Mouse (Mus musculus) lung, adult 10 weeks (tissue): ENCODE data around the gene Snx32. TPM values are rescaled to one million over a fixed set of nuclear protein-coding genes. Genes with fewer than 3 reads are reported as not detected.

Experiments
- polyA plus RNA-seq: library from polyadenylated mRNA; stranded (reverse); fragments of 350-450 nt; fragmentation: Illumina TruSeq; extraction: RNeasy Lipid Tissue Mini Kit (QIAGEN cat#74804); gene quantifications from one replicate; pipeline ENCODE4 v1.2.3, GENCODE M21; 2014; ENCODE audit warnings: low read depth, low replicate concordance; ENCODE audit not compliant: insufficient read depth

Snx32 gene
- 5.9 TPM for polyA plus RNA-seq

GRCm38 (mm10) chr19:5510031-5511026 is at the start of gene Snx32:
Gene Snx32 (minus strand): TSS chr19:5510538.

DNA sequence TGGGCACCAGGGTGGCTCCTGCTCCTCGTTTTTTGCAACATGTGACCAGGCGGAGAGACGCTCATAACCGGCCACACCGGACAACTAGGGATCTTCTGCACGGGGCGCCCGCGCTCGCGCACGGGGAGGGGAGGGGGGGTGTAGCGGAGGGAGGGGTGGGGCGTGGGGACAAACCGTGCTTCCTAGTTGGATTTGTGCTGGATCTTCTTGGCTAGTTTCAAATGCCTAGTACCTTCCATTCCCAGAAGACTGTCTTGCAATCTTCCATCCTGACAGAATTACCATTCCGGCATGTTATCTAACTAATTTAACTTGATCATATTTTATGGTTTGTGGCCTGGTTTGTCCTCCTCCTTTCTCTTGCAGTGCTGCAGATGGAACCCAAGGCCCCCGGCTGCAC is 6.7 kb downstream of the Snx32 start, which contains the start of gene 1700020D05Rik:
TSS of gene 1700020D05Rik (minus strand) at position 101 of the 400 bp plus-strand sequence.

GRCm38 (mm10) chr19:5490313-5490897 is 19.9 kb downstream of the Snx32 start, which contains the start of gene Cfl1:
Gene Cfl1 (plus strand): TSS chr19:5490455.

DNA sequence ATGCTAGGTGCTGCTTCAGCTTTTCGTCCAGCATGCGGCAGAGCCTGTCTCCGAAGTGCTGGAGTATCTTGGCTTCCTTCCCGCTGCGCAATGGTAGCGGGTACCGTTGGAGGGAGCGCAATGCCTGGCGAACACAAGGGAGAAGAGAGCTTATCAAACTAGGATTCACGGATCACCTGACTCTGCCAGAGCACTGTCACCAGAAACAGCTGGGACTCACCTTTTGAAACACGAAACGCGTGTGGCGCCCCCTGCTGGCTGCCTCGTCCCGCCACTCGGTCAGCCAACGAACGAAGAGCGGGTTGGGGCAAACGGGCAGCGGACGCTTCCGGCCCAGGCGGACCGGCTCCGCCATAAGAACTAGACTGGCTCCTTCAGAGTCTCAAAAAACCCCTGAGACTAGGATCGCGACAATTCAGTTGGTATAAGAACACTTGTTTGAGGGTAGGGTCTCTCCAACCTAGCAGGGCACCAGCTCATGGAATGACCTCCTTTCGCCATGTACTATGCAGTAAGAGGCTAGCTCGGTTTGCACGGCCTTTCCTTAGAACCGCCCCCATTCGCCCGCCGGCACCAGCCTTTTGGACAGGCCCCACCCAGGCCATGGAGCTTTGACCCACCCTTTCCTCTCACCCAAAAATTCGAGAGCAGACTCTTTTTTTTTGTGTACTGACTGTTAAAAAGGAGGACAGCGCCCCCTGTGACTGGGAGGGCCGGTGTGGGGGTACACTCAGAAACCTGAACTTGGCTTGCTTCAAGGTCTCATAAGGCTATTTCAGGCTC is 22.4 kb downstream of the Snx32 start, which contains the start of gene Mus81:
TSS of gene Mus81 (minus strand) at position 635 of the 783 bp plus-strand sequence.

DNA sequence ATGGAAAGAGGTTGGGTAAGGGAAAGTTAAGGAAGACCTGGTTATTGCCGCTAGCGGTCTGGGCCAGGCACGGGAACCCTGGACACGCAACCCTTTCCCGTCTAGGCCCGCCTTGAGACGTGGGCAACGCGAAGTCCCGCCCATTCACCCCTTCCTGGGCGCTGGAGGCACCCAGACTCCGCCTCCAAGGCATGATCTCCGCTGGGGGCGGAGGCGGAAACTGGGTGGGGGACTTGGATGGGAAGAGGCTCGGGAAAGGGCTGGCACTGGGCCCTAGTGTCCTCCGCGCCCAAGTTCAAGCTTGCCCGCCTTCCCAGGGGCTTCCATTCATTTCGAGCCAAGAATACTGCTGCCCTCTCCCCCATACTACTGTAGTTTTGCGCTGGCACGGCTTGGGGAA is 36.6 kb downstream of the Snx32 start, which contains the start of gene Efemp2:
TSS of gene Efemp2 (plus strand) at position 235 of the 400 bp plus-strand sequence.

DNA sequence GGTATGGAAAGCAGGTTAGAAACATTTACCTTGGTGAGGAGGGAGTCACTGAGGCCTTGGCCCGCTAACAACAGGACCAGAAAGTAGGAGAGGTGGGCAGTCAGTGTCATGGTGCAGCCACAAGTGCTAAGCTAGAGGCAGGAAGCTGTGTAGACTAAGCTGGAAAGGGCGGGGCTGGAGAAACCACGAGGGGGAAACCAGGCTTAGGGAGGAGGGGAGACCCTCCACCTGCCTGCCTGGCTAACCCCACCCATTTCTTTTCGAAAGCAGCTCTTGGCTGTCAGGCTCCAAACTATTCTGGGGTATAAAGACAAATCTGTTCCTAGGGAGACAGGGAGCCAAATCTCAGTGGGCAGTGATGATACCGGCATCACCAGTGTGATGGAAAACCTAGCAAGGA is 42.0 kb downstream of the Snx32 start, which contains the start of gene Ctsw:
TSS of gene Ctsw (minus strand) at position 134 of the 400 bp plus-strand sequence.

DNA sequence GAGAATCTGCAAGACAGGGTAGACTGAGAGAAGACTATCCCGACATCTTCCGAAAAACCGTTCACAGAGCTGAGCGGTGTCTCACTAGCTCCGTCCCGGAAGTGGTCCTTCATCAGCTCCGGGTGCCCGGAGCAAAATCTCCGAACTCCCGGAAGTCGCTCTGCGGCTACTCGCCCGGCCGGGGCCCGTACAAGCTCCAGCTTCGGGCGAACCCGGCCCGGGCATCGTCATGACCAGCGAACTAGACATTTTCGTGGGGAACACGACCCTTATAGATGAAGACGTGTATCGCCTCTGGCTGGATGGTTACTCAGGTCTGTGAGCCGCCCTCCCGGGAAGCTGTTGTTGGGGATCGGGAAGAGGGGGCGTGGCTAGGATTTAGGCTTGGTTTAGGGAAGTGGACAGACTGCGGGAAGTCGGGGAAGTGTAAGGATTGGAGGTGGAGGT is 49.9 kb downstream of the Snx32 start, which contains the start of gene Fibp:
TSS of gene Fibp (plus strand) at position 151 of the 447 bp plus-strand sequence.

GRCm38 (mm10) chr19:5457746-5458442 is 52.4 kb downstream of the Snx32 start, which contains the start of gene Ccdc85b:
Gene Ccdc85b (minus strand): TSS chr19:5457894.

GRCm38 (mm10) chr19:5447515-5448353 is 62.6 kb downstream of the Snx32 start, which contains the start of gene Fosl1:
Gene Fosl1 (plus strand): TSS chr19:5447547.

Other genes with a start within 250 kb of the Snx32 start
- 9.4 TPM for gene Pacs1, start 237.4 kb downstream of the Snx32 start, polyA plus RNA-seq
- gene Sf3b2, start 215.1 kb downstream of the Snx32 start, polyA plus RNA-seq, result 93.1 TPM
- 0.28 TPM for gene Gal3st3, start 212.2 kb downstream of the Snx32 start, polyA plus RNA-seq
- gene Catsper1, start 174.8 kb downstream of the Snx32 start, polyA plus RNA-seq, result not detected
- 2.3 TPM for gene Cst6, start 161.0 kb downstream of the Snx32 start, polyA plus RNA-seq
- 13.4 TPM for gene Eif1ad, start 143.8 kb downstream of the Snx32 start, polyA plus RNA-seq
- gene Banf1, start 143.4 kb downstream of the Snx32 start, polyA plus RNA-seq, result 139 TPM
- gene Sart1, start 121.8 kb downstream of the Snx32 start, polyA plus RNA-seq, result 63.0 TPM
- gene Tsga10ip, start 108.0 kb downstream of the Snx32 start, polyA plus RNA-seq, result not detected
- gene Drap1, start 85.6 kb downstream of the Snx32 start, polyA plus RNA-seq, result 391 TPM
- gene AI837181, start 85.4 kb downstream of the Snx32 start, polyA plus RNA-seq, result 34.1 TPM
- gene Fosl1, start 63.0 kb downstream of the Snx32 start, polyA plus RNA-seq, result 0.17 TPM
- 15.3 TPM for gene Ccdc85b, start 52.6 kb downstream of the Snx32 start, polyA plus RNA-seq
- gene Fibp, start 49.9 kb downstream of the Snx32 start, polyA plus RNA-seq, result 62.7 TPM
- 9.0 TPM for gene Ctsw, start 42.0 kb downstream of the Snx32 start, polyA plus RNA-seq
- 41.2 TPM for gene Efemp2, start 36.6 kb downstream of the Snx32 start, polyA plus RNA-seq
- gene Mus81, start 22.1 kb downstream of the Snx32 start, polyA plus RNA-seq, result 24.5 TPM
- gene Cfl1, start 20.1 kb downstream of the Snx32 start, polyA plus RNA-seq, result 601 TPM
- gene 1700020D05Rik, start 6.8 kb downstream of the Snx32 start, polyA plus RNA-seq, result not detected
- 0.69 TPM for gene Ovol1, start 50.1 kb upstream of the Snx32 start, polyA plus RNA-seq
- gene Ap5b1, start 57.5 kb upstream of the Snx32 start, polyA plus RNA-seq, result 3.3 TPM
- gene Rnaseh2c, start 91.3 kb upstream of the Snx32 start, polyA plus RNA-seq, result 45.6 TPM
- 39.0 TPM for gene Kat5, start 99.7 kb upstream of the Snx32 start, polyA plus RNA-seq
- 49.7 TPM for gene Rela, start 126.9 kb upstream of the Snx32 start, polyA plus RNA-seq
- gene Sipa1, start 153.2 kb upstream of the Snx32 start, polyA plus RNA-seq, result 35.8 TPM
- 39.2 TPM for gene Map3k11, start 178.2 kb upstream of the Snx32 start, polyA plus RNA-seq
- gene Pcnx3, start 178.4 kb upstream of the Snx32 start, polyA plus RNA-seq, result 19.6 TPM
- 0.92 TPM for gene Kcnk7, start 193.8 kb upstream of the Snx32 start, polyA plus RNA-seq
- 25.1 TPM for gene Ehbp1l1, start 215.8 kb upstream of the Snx32 start, polyA plus RNA-seq
- 59.0 TPM for gene Fam89b, start 219.1 kb upstream of the Snx32 start, polyA plus RNA-seq
- gene Ltbp3, start 230.4 kb upstream of the Snx32 start, polyA plus RNA-seq, result 48.4 TPM